Mouse (Mus musculus): ENCODE measurements around the gene Pygo2. TPM values are rescaled to one million over a fixed set of nuclear protein-coding genes. Genes with fewer than 3 reads are reported as not detected.
A peak's percentile ranks its signal among the peaks of the same experiment; 100 is the strongest.

Pygo2 gene
- polyA plus RNA-seq, 1 experiment from 2014 or later: 23.4 TPM

GRCm38 (mm10) chr3:89456726-89457665 lies 27.0 kb downstream of the Pygo2 start:
- Histone ChIP-seq H3K27me3 (ENCODE audit: control insufficient read depth, insufficient read depth, low read length) (no peaks in the 10 kb centered on the region), H3K4me1 (ENCODE audit: control insufficient read depth, insufficient read depth, low read length) (peaks cover 18% of the 10 kb centered on the region), H3K9me3 (replicated peaks; ENCODE audit: control insufficient read depth, low read length) (no peaks in the 10 kb centered on the region), H3K36me3 (ENCODE audit: control insufficient read depth, insufficient read depth, low read length) (no peaks in the 10 kb centered on the region), H3K4me2 (ENCODE audit: low read depth, low read length) (no peak overlapping the region), H3K27ac (ENCODE audit: low read length) (no peak overlapping the region), H3K4me3 (replicated peaks; ENCODE audit: low read length) (no peak overlapping the region), H3K9ac (ENCODE audit: low read length) (no peak overlapping the region)
- 34% methylated on average over 10 of the region's 10 CpGs for whole genome bisulfite sequencing
- no peak for ATAC-seq (ENCODE audit: insufficient read depth, low FRiP score)

DNA sequence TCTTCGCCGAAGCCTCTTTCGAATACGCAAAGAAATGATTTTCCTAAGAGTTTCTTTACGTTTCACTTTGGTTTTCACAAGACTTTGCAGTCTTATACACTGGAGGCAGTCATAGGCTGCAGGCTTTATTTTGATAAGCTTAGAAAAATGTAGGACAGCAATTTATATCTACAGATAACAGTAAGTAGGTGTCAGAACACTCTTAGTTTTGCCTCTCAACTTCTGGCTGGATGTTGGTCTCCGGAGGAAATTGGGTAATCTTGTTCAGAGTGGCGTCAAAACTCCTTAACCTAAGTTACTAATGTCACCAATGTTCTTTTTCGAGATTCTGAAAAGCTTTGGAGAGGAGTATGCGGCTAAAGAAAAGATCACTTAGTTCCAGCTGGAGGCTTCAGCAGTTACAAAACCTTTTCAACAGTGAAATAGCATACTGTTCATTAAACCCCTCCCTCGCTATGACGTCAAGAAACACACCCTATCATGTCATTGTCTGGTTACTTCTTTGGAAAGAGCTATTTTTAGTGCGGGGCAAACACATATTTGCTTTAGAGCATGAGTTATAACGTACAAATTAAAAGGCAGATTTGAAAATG lies 28.5 kb downstream of the Pygo2 start:
- no peaks in the 10 kb centered on the region for H3K27me3 ChIP-seq (ENCODE audit: control insufficient read depth, insufficient read depth, low read length)
- 39% methylated on average over 13 of the region's 13 CpGs for WGBS
- peak; percentile 65 for ATAC-seq (ENCODE audit: insufficient read depth, low FRiP score)
- no peaks in the 10 kb centered on the region for H3K9me3 ChIP-seq (replicated peaks; ENCODE audit: control insufficient read depth, low read length)
- H3K4me2 ChIP-seq (ENCODE audit: low read depth, low read length): peak overlapping the region; percentile 79
- H3K27ac ChIP-seq (ENCODE audit: low read length): peak overlapping the region; percentile 94
- no peaks in the 10 kb centered on the region for H3K36me3 ChIP-seq (ENCODE audit: control insufficient read depth, insufficient read depth, low read length)
- H3K4me1 ChIP-seq (ENCODE audit: control insufficient read depth, insufficient read depth, low read length): peaks cover 18% of the 10 kb centered on the region
- H3K9ac ChIP-seq (ENCODE audit: low read length): peak overlapping the region; percentile 89
- peak overlapping the region; percentile 83 for H3K4me3 ChIP-seq (replicated peaks; ENCODE audit: low read length)

GRCm38 (mm10) chr3:89458965-89459807 lies 29.2 kb downstream of the Pygo2 start:
- Histone ChIP-seq H3K27me3 (ENCODE audit: control insufficient read depth, insufficient read depth, low read length) (no peaks in the 10 kb centered on the region), H3K36me3 (ENCODE audit: control insufficient read depth, insufficient read depth, low read length) (no peaks in the 10 kb centered on the region), H3K9me3 (replicated peaks; ENCODE audit: control insufficient read depth, low read length) (no peaks in the 10 kb centered on the region), H3K9ac (ENCODE audit: low read length) (peak overlapping the region; percentile 89), H3K4me2 (ENCODE audit: low read depth, low read length) (peak overlapping the region; percentile 79), H3K4me3 (replicated peaks; ENCODE audit: low read length) (peak overlapping the region; percentile 83), H3K27ac (ENCODE audit: low read length) (peak overlapping the region; percentile 94), H3K4me1 (ENCODE audit: control insufficient read depth, insufficient read depth, low read length) (peaks cover 18% of the 10 kb centered on the region)
- WGBS: under 1% methylated on average over 33 of the region's 36 CpGs
- peak; percentile 92 for ATAC-seq (ENCODE audit: insufficient read depth, low FRiP score)

DNA sequence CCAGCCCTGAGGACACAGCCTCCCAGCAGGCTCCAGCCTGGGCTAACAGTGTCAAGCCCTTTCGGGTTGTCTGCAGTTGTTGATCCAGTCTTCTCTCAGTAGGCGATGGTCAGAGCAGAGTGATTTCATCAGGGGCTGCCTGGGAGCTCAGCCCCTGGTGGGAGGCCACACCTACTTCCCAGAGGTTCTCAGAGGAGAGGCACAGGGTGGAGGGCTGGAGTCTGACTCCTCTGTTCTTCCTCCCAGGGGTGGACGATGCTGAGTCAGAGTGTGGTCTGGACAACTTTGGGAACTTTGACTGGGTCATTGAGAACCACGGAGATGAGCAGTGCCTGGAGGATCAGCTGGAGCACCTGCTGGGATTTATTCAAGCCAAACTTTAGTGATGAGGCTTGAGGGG lies 38.3 kb downstream of the Pygo2 start:
- Histone ChIP-seq H3K36me3 (ENCODE audit: control insufficient read depth, insufficient read depth, low read length) (no peaks in the 10 kb centered on the region), H3K27me3 (ENCODE audit: control insufficient read depth, insufficient read depth, low read length) (no peaks in the 10 kb centered on the region), H3K4me1 (ENCODE audit: control insufficient read depth, insufficient read depth, low read length) (no peaks in the 10 kb centered on the region), H3K4me3 (replicated peaks; ENCODE audit: low read length) (no peak overlapping the region), H3K27ac (ENCODE audit: low read length) (no peak overlapping the region), H3K9me3 (replicated peaks; ENCODE audit: control insufficient read depth, low read length) (no peaks in the 10 kb centered on the region), H3K4me2 (ENCODE audit: low read depth, low read length) (no peak overlapping the region), H3K9ac (ENCODE audit: low read length) (no peak overlapping the region)
- 37% methylated on average over 4 of the region's 4 CpGs for WGBS
- ATAC-seq (ENCODE audit: insufficient read depth, low FRiP score): no peak

GRCm38 (mm10) chr3:89472280-89472679 lies 42.3 kb downstream of the Pygo2 start:
- H3K9me3 ChIP-seq (replicated peaks; ENCODE audit: control insufficient read depth, low read length): no peaks in the 10 kb centered on the region
- no peaks in the 10 kb centered on the region for H3K4me1 ChIP-seq (ENCODE audit: control insufficient read depth, insufficient read depth, low read length)
- no peaks in the 10 kb centered on the region for H3K27me3 ChIP-seq (ENCODE audit: control insufficient read depth, insufficient read depth, low read length)
- H3K4me3 ChIP-seq (replicated peaks; ENCODE audit: low read length): no peak overlapping the region
- no peaks in the 10 kb centered on the region for H3K36me3 ChIP-seq (ENCODE audit: control insufficient read depth, insufficient read depth, low read length)
- H3K27ac ChIP-seq (ENCODE audit: low read length): no peak overlapping the region
- H3K4me2 ChIP-seq (ENCODE audit: low read depth, low read length): no peak overlapping the region
- ATAC-seq (ENCODE audit: insufficient read depth, low FRiP score): no peak
- no peak overlapping the region for H3K9ac ChIP-seq (ENCODE audit: low read length)
- 75% methylated on average over 7 of the region's 7 CpGs for WGBS

GRCm38 (mm10) chr3:89473838-89474237 lies 43.8 kb downstream of the Pygo2 start:
- no peak for ATAC-seq (ENCODE audit: insufficient read depth, low FRiP score)
- Histone ChIP-seq H3K27ac (ENCODE audit: low read length) (no peak overlapping the region), H3K4me3 (replicated peaks; ENCODE audit: low read length) (no peak overlapping the region), H3K36me3 (ENCODE audit: control insufficient read depth, insufficient read depth, low read length) (no peaks in the 10 kb centered on the region), H3K9me3 (replicated peaks; ENCODE audit: control insufficient read depth, low read length) (no peaks in the 10 kb centered on the region), H3K9ac (ENCODE audit: low read length) (no peak overlapping the region), H3K4me2 (ENCODE audit: low read depth, low read length) (no peak overlapping the region), H3K27me3 (ENCODE audit: control insufficient read depth, insufficient read depth, low read length) (no peaks in the 10 kb centered on the region), H3K4me1 (ENCODE audit: control insufficient read depth, insufficient read depth, low read length) (peaks cover 3% of the 10 kb centered on the region; the same call in 1 of the 2 replicates)
- WGBS: 70% methylated on average over 6 of the region's 6 CpGs

DNA sequence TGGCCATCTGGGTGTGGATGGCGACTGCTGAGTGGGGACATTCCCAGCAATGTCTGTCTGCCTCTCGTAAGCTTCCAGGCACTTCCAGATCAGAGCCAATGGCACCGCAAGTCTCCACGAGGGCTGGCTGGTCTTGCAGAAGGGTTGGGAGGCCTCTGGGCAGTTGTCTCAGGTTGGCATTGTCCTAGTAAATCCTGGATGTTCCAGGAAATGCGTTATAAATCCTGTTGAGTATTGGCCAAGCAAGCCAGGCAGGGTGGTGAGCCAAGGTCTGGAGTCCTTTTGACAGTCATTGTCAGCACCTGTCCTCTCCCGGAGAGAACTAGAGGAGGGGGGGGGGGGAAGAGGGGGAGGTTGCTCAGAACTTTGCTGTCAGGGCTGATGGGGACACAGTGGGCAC lies 49.0 kb downstream of the Pygo2 start:
- Histone ChIP-seq H3K9ac (ENCODE audit: low read length) (no peak overlapping the region), H3K4me1 (ENCODE audit: control insufficient read depth, insufficient read depth, low read length) (peaks cover 3% of the 10 kb centered on the region; the same call in 1 of the 2 replicates), H3K4me3 (replicated peaks; ENCODE audit: low read length) (no peak overlapping the region), H3K36me3 (ENCODE audit: control insufficient read depth, insufficient read depth, low read length) (no peaks in the 10 kb centered on the region), H3K4me2 (ENCODE audit: low read depth, low read length) (no peak overlapping the region), H3K27me3 (ENCODE audit: control insufficient read depth, insufficient read depth, low read length) (no peaks in the 10 kb centered on the region), H3K27ac (ENCODE audit: low read length) (no peak overlapping the region), H3K9me3 (replicated peaks; ENCODE audit: control insufficient read depth, low read length) (no peaks in the 10 kb centered on the region)
- WGBS: 75% methylated on average over 6 of the region's 6 CpGs
- ATAC-seq (ENCODE audit: insufficient read depth, low FRiP score): no peak

GRCm38 (mm10) chr3:89481488-89481887 lies 51.5 kb downstream of the Pygo2 start:
- Histone ChIP-seq H3K4me3 (replicated peaks; ENCODE audit: low read length) (no peak overlapping the region), H3K27ac (ENCODE audit: low read length) (no peak overlapping the region), H3K36me3 (ENCODE audit: control insufficient read depth, insufficient read depth, low read length) (no peaks in the 10 kb centered on the region), H3K4me2 (ENCODE audit: low read depth, low read length) (no peak overlapping the region), H3K4me1 (ENCODE audit: control insufficient read depth, insufficient read depth, low read length) (peaks cover 3% of the 10 kb centered on the region; the same call in 1 of the 2 replicates), H3K27me3 (ENCODE audit: control insufficient read depth, insufficient read depth, low read length) (no peaks in the 10 kb centered on the region), H3K9ac (ENCODE audit: low read length) (no peak overlapping the region), H3K9me3 (replicated peaks; ENCODE audit: control insufficient read depth, low read length) (no peaks in the 10 kb centered on the region)
- ATAC-seq (ENCODE audit: insufficient read depth, low FRiP score): no peak
- WGBS: 43% methylated on average over 2 of the region's 2 CpGs

Data from stomach, embryonic 16.5 days (tissue).